Mouse (Mus musculus): ENCODE results near the gene Gm17949. TPM values are rescaled to one million over a fixed set of nuclear protein-coding genes. Genes with fewer than 3 reads are reported as not detected.

The Gm17949 gene
- 0.43 and 0.73 TPM in 2 replicates for polyA plus RNA-seq (2015; fragmentation: Nextera tagmentation; extraction: Ambion mirVana)

GRCm38 (mm10) chr17:57011236-57012141 lies at the start of gene Gm17949, which contains the start of gene Gtf2f1:
Gene Gm17949, plus strand, starts transcription at chr17:57011469.
Gene Gtf2f1, minus strand, starts transcription at chr17:57011288.
- Histone ChIP-seq H3K9ac (peak within 1 kb of the TSS; percentile 69), H3K9me3 (no peaks in the 10 kb centered on the region), H3K4me2 (peak within 1 kb of the TSS; percentile 92), H3K27ac (peak within 1 kb of the TSS; percentile 92), H3K27me3 (replicated peaks) (no peaks in the 10 kb centered on the region), H3K4me1 (peaks cover 23% of the 10 kb centered on the region), H3K36me3 (replicated peaks) (peaks cover 16% of the 10 kb centered on the region), H3K4me3 (peak within 1 kb of the TSS; percentile 59)
- WGBS, result under 1% methylated on average over 51 of the region's 51 CpGs
- ATAC-seq (replicated peaks), result peak; percentile 93

- ATAC-seq (replicated peaks), result no peak
- H3K27ac ChIP-seq, result no peak overlapping the region
- 91% methylated on average over 4 of the region's 4 CpGs for WGBS
These were observed 49.4 kb upstream of the Gm17949 start for GRCm38 (mm10) chr17:56961880-56962279.

GRCm38 (mm10) chr17:56962642-56963405 lies 48.4 kb upstream of the Gm17949 start:
- 78% methylated on average over 5 of the region's 5 CpGs for WGBS
- Histone ChIP-seq H3K4me3 (no peak overlapping the region), H3K4me2 (no peak overlapping the region), H3K9me3 (no peaks in the 10 kb centered on the region), H3K4me1 (no peaks in the 10 kb centered on the region), H3K27ac (no peak overlapping the region), H3K9ac (no peak overlapping the region), H3K36me3 (replicated peaks) (no peaks in the 10 kb centered on the region), H3K27me3 (replicated peaks) (no peaks in the 10 kb centered on the region)
- no peak for ATAC-seq (replicated peaks)

More at GRCm38 (mm10) chr17:56961880-56962279, 49.4 kb upstream of the Gm17949 start:
- no peak overlapping the region for H3K4me2 ChIP-seq
- H3K4me1 ChIP-seq, result no peaks in the 10 kb centered on the region
- H3K9ac ChIP-seq, result no peak overlapping the region
- no peaks in the 10 kb centered on the region for H3K9me3 ChIP-seq
- no peak overlapping the region for H3K4me3 ChIP-seq
- no peaks in the 10 kb centered on the region for H3K27me3 ChIP-seq (replicated peaks)
- no peaks in the 10 kb centered on the region for H3K36me3 ChIP-seq (replicated peaks)

GRCm38 (mm10) chr17:56963646-56964045 lies 47.6 kb upstream of the Gm17949 start:
- no peak for ATAC-seq (replicated peaks)
- H3K36me3 ChIP-seq (replicated peaks), result no peaks in the 10 kb centered on the region
- no peaks in the 10 kb centered on the region for H3K4me1 ChIP-seq
- H3K27ac ChIP-seq, result no peak overlapping the region
- no peak overlapping the region for H3K4me2 ChIP-seq
- WGBS, result 81% methylated on average over 6 of the region's 6 CpGs
- no peaks in the 10 kb centered on the region for H3K9me3 ChIP-seq
- no peak overlapping the region for H3K4me3 ChIP-seq
- no peaks in the 10 kb centered on the region for H3K27me3 ChIP-seq (replicated peaks)
- H3K9ac ChIP-seq, result no peak overlapping the region

- Histone ChIP-seq H3K9ac (no peak overlapping the region), H3K4me2 (no peak overlapping the region), H3K4me3 (no peak overlapping the region), H3K4me1 (no peaks in the 10 kb centered on the region), H3K27ac (no peak overlapping the region), H3K9me3 (no peaks in the 10 kb centered on the region), H3K36me3 (replicated peaks) (no peaks in the 10 kb centered on the region), H3K27me3 (replicated peaks) (no peaks in the 10 kb centered on the region)
- WGBS, result 71% methylated on average over 3 of the region's 3 CpGs
- ATAC-seq (replicated peaks), result no peak
These were observed 41.9 kb upstream of the Gm17949 start for GRCm38 (mm10) chr17:56969321-56969720.

- H3K4me2 ChIP-seq, result no peak overlapping the region
- H3K27me3 ChIP-seq (replicated peaks), result no peaks in the 10 kb centered on the region
- no peak overlapping the region for H3K9ac ChIP-seq
- ATAC-seq (replicated peaks), result no peak
- H3K36me3 ChIP-seq (replicated peaks), result no peaks in the 10 kb centered on the region
- no peaks in the 10 kb centered on the region for H3K4me1 ChIP-seq
- no peaks in the 10 kb centered on the region for H3K9me3 ChIP-seq
- H3K27ac ChIP-seq, result no peak overlapping the region
- WGBS, result 71% methylated on average over 5 of the region's 5 CpGs
- no peak overlapping the region for H3K4me3 ChIP-seq
These were observed 41.2 kb upstream of the Gm17949 start for GRCm38 (mm10) chr17:56970081-56970480.

GRCm38 (mm10) chr17:56973956-56974707 lies 37.1 kb upstream of the Gm17949 start:
- Histone ChIP-seq H3K9me3 (no peaks in the 10 kb centered on the region), H3K4me1 (no peaks in the 10 kb centered on the region), H3K27me3 (replicated peaks) (no peaks in the 10 kb centered on the region), H3K4me3 (no peak overlapping the region), H3K36me3 (replicated peaks) (no peaks in the 10 kb centered on the region), H3K9ac (no peak overlapping the region), H3K4me2 (no peak overlapping the region), H3K27ac (no peak overlapping the region)
- WGBS, result 70% methylated on average over 14 of the region's 14 CpGs
- ATAC-seq (replicated peaks), result no peak

GRCm38 (mm10) chr17:56974708-56975240 lies 36.5 kb upstream of the Gm17949 start:
- no peaks in the 10 kb centered on the region for H3K4me1 ChIP-seq
- H3K4me2 ChIP-seq, result no peak overlapping the region
- 83% methylated on average over 5 of the region's 5 CpGs for WGBS
- no peak for ATAC-seq (replicated peaks)
- no peak overlapping the region for H3K9ac ChIP-seq
- no peaks in the 10 kb centered on the region for H3K27me3 ChIP-seq (replicated peaks)
- no peaks in the 10 kb centered on the region for H3K36me3 ChIP-seq (replicated peaks)
- no peak overlapping the region for H3K27ac ChIP-seq
- H3K4me3 ChIP-seq, result no peak overlapping the region
- H3K9me3 ChIP-seq, result no peaks in the 10 kb centered on the region

GRCm38 (mm10) chr17:56975391-56975790 lies 35.9 kb upstream of the Gm17949 start:
- Histone ChIP-seq H3K4me3 (no peak overlapping the region), H3K9ac (no peak overlapping the region), H3K36me3 (replicated peaks) (no peaks in the 10 kb centered on the region), H3K4me1 (no peaks in the 10 kb centered on the region), H3K4me2 (no peak overlapping the region), H3K9me3 (no peaks in the 10 kb centered on the region), H3K27me3 (replicated peaks) (no peaks in the 10 kb centered on the region), H3K27ac (no peak overlapping the region)
- WGBS, result 76% methylated on average over 3 of the region's 3 CpGs
- ATAC-seq (replicated peaks), result no peak

- Histone ChIP-seq H3K4me1 (no peaks in the 10 kb centered on the region), H3K4me3 (no peak overlapping the region), H3K27ac (no peak overlapping the region), H3K9ac (no peak overlapping the region), H3K36me3 (replicated peaks) (no peaks in the 10 kb centered on the region), H3K27me3 (replicated peaks) (no peaks in the 10 kb centered on the region), H3K9me3 (no peaks in the 10 kb centered on the region), H3K4me2 (no peak overlapping the region)
- 83% methylated on average over 8 of the region's 8 CpGs for WGBS
- ATAC-seq (replicated peaks), result no peak
These were observed 34.5 kb upstream of the Gm17949 start for GRCm38 (mm10) chr17:56976531-56977390.

- H3K4me2 ChIP-seq, result no peak overlapping the region
- no peaks in the 10 kb centered on the region for H3K27me3 ChIP-seq (replicated peaks)
- no peak overlapping the region for H3K9ac ChIP-seq
- WGBS, result 53% methylated on average over 6 of the region's 8 CpGs
- H3K4me3 ChIP-seq, result no peak overlapping the region
- H3K9me3 ChIP-seq, result no peaks in the 10 kb centered on the region
- no peaks in the 10 kb centered on the region for H3K4me1 ChIP-seq
- ATAC-seq (replicated peaks), result no peak
- H3K36me3 ChIP-seq (replicated peaks), result no peaks in the 10 kb centered on the region
- no peak overlapping the region for H3K27ac ChIP-seq
These were observed 31.7 kb upstream of the Gm17949 start for GRCm38 (mm10) chr17:56979524-56979923.

Data from midbrain, embryonic 15.5 days (tissue).